Mouse (Mus musculus) olfactory bulb, adult 2 months (tissue): ENCODE measurements around the gene Pde2a. TPM values are rescaled to one million over a fixed set of nuclear protein-coding genes. Genes with fewer than 3 reads are reported as not detected.

ENCODE experiments used
- H3K27ac ChIP-seq: fragments of 200-500 bp; 2 replicates; pipeline ENCODE4 v1.5.1; 2012; ENCODE audit warnings: low read depth, low read length; ENCODE audit not compliant: insufficient read depth
- H3K4me1 ChIP-seq: fragments of 200-500 bp; 2 replicates; pipeline ENCODE4 v1.6.1; 2012; ENCODE audit warnings: low read length; ENCODE audit not compliant: control insufficient read depth, insufficient read depth
- H3K4me3 ChIP-seq: fragments of 200-500 bp; 2 replicates; pipeline ENCODE4 v1.5.1; 2012; ENCODE audit warnings: mild to moderate bottlenecking, low read depth, low read length, moderate library complexity; ENCODE audit not compliant: insufficient read depth
- CTCF ChIP-seq: fragments of 200-500 bp; IDR thresholded peaks from 2 replicates; pipeline ENCODE4 v1.5.1; 2012; ENCODE audit warnings: low read depth, mild to moderate bottlenecking, low read length, moderate library complexity; ENCODE audit not compliant: insufficient read depth
- POLR2A ChIP-seq: fragments of 200-500 bp; IDR thresholded peaks from 2 replicates; pipeline ENCODE4 v1.6.1; 2012; ENCODE audit warnings: mild to moderate bottlenecking, low read depth, low read length, moderate library complexity; ENCODE audit not compliant: insufficient read depth
- WGBS: fragments of 180-500 bp; shearing (Covaris S2); methylation state at CpG from one replicate; pipeline ENCODE4 v1.1.7; 2018; 5-methylcytosine and 5-hydroxymethylcytosine counted together
- polyA plus RNA-seq: library from polyadenylated mRNA; stranded (reverse); fragments of >200 nt; gene quantifications from 2 replicates; pipeline ENCODE4 v1.2.4, GENCODE M21; 2012; ENCODE audit warnings: low replicate concordance; ENCODE audit not compliant: missing spikeins, insufficient read depth, insufficient read length

Gene Pde2a
- polyA plus RNA-seq, 1 experiment: not detected

DNA sequence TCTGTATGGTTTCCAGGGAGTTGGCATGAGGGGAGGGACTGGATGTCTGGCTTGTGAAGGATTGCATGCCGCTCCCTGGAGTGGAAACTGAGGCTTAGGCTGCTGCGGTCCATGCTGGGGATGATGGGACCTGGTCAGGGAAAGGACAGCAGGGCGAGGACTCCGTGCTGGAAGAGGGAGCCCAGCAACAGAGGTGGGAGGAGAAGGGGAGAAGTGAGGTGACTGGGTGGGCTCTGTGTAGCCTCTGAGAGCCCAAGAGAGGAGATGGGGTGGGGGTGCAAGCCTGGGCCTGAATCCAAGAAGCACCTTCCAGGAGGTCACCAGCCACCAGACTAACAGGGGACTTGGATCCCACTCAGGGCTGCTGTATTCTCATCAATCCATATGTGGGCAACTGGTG, 34.8 kb downstream of the Pde2a start:
- Histone ChIP-seq H3K4me3 (peak overlapping the region; percentile 7; the same call in 1 of the 2 replicates), H3K27ac (peak overlapping the region; percentile 52), H3K4me1 (peaks cover 73% of the 10 kb centered on the region)
- no peak for TF ChIP-seq CTCF
- TF ChIP-seq POLR2A: no peak
- 62% methylated on average over 4 of the region's 4 CpGs for WGBS

DNA sequence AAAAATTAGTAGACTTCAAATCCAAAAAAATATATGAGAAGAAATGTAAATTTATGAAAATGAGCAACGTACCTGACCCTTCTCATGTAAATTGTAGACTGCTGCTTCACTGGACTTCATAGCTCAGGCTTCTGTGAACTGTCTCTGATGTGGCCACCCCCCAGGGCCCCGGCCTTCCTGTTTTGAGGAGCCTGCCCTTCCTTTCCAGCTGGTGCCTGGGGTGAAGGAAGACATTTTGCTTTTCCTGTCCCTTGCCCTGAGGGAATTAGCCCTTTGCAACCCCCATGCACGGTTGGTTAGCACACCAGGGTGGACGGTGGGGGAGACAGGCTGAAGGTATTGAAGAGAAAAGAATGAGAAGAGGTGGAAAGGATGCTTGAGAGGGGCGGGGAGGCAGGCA, 35.3 kb downstream of the Pde2a start:
- Histone ChIP-seq H3K4me1 (peaks cover 78% of the 10 kb centered on the region), H3K27ac (no peak overlapping the region), H3K4me3 (no peak overlapping the region)
- no peak for TF ChIP-seq POLR2A
- no peak for TF ChIP-seq CTCF
- WGBS: 71% methylated on average over 5 of the region's 5 CpGs

DNA sequence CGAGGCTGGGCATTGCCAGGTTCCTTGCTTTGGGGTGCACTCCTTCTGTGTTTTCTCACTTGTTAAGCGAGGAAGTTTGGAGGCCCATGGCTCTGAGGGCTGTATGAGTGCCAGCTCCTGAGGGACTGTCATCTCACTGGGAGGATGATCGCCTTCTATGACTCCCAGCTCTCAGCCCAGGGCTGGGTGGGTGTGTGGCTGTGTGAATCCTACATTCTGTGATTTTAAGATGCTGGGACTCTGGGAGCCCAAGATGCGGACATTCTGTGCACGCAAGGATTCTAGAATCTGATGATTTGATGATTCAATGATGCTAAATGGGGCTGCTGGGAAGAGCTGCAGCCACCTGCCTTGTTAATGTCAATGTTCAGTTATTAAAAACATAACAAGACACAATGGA, 35.8 kb downstream of the Pde2a start:
- Histone ChIP-seq H3K4me1 (peaks cover 83% of the 10 kb centered on the region), H3K27ac (0 out of 2 replicates have a peak overlapping the region, but pooled peaks have one; percentile 4), H3K4me3 (no peak overlapping the region)
- WGBS: 56% methylated on average over 5 of the region's 5 CpGs
- no peak for TF ChIP-seq CTCF
- no peak for TF ChIP-seq POLR2A

DNA sequence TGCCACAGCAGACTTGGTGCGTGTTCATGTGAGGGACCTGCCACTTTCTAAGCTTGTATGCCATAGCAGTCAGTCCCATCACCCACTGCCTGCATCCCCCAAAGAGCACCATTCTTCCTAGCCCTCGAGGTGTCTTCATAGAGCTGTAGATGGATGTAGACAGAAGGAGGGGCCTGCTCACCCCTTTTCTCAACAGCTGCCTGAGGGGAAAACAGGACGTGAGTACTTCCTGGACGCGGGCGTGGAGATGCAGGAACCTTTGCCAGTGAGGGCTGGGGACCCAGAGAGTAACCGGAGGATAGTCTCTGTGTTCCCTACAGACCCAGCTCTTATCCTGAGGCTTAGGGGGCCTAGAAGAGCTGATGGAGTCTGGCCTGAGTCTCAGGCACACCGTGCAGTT, 36.3 kb downstream of the Pde2a start:
- WGBS: 66% methylated on average over 8 of the region's 8 CpGs
- TF ChIP-seq CTCF (no peak), POLR2A (no peak)
- Histone ChIP-seq H3K4me1 (peaks cover 88% of the 10 kb centered on the region), H3K27ac (0 out of 2 replicates have a peak overlapping the region, but pooled peaks have one; percentile 4), H3K4me3 (no peak overlapping the region)

DNA sequence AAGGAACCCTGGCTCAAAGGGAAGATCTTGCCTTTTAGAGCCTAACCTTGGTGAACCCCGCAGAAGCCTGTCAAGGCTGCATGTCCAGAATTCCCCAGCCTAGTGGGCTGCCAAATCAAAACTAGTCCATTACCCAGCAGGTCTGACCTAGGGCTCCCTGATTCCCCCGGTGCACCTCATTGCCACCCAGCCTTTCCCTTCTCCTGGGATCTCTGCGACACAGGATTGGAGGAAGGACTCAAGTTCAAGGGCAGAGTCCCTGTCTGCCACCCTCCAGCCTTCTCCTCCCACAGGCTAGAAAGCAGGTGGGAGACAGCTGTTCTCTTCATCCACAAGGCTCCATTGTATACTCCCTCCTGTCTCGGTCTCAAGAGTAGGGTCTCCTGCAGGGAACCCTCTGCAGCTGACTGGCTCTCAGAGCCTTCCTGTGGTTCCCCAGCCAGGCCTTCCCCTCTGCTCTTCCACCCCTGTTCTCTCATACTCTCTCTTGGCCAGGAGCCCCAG, 36.8 kb downstream of the Pde2a start:
- H3K4me3 ChIP-seq: no peak overlapping the region
- no peak overlapping the region for H3K27ac ChIP-seq
- WGBS: 68% methylated on average over 4 of the region's 4 CpGs
- H3K4me1 ChIP-seq: peaks cover 88% of the 10 kb centered on the region
- TF ChIP-seq POLR2A (no peak), CTCF (no peak)

DNA sequence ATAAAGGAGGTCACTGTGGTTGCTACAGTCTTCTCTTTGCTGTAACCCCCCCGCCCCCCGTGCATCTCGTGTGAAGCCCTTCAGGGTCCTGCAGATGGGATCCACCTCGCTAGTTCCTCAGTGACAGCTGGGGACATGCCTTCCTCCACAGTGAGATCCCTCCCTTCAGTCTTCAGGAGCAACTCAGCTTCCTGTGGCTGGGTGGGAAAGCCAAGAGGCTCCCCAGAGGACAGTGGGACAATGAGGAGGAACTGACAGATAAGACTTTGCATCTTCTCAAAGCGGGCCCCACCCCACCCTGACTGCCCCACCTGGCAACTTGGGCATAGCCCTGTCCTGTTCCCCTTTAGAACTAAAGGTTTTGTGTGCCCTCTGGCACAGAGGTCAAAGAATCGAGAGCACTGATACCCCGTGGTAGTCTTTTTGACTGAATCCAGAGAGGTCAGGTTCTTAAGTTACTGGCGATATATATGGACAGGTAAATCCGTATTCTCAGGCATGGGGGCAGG, 37.9 kb downstream of the Pde2a start:
- no peak overlapping the region for H3K27ac ChIP-seq
- TF ChIP-seq POLR2A (no peak), CTCF (no peak)

GRCm38 (mm10) chr7:101459923-101460607, 38.6 kb downstream of the Pde2a start:
- peaks cover 81% of the 10 kb centered on the region for H3K4me1 ChIP-seq
- 74% methylated on average over 10 of the region's 10 CpGs for WGBS
- no peak overlapping the region for H3K4me3 ChIP-seq
- TF ChIP-seq POLR2A (no peak), CTCF (no peak)
- no peak overlapping the region for H3K27ac ChIP-seq

More for the DNA sequence above, 37.9 kb downstream of the Pde2a start:
- WGBS: 83% methylated on average over 9 of the region's 9 CpGs
- H3K4me1 ChIP-seq: peaks cover 82% of the 10 kb centered on the region
- H3K4me3 ChIP-seq: no peak overlapping the region

DNA sequence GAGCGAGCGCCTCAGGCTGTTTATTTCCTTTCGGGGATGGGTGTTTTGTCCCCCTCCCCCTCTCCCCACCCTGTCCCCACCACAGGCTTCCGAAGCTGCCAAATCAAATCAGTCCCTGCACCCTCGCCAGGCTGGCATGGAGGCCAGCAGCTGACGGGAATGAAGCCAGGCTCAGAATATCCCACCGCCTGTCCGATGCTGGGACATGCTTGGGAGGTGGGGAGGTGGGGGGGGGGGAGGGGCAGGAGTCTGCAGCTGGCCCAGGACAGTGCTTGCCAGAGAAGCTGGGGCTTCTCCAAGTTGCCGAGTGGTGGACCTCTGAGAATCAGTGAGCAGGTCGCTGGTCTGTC, 39.1 kb downstream of the Pde2a start:
- TF ChIP-seq CTCF (no peak), POLR2A (no peak)
- Histone ChIP-seq H3K27ac (no peak overlapping the region), H3K4me3 (no peak overlapping the region), H3K4me1 (peaks cover 82% of the 10 kb centered on the region)
- 36% methylated on average over 10 of the region's 10 CpGs for WGBS

DNA sequence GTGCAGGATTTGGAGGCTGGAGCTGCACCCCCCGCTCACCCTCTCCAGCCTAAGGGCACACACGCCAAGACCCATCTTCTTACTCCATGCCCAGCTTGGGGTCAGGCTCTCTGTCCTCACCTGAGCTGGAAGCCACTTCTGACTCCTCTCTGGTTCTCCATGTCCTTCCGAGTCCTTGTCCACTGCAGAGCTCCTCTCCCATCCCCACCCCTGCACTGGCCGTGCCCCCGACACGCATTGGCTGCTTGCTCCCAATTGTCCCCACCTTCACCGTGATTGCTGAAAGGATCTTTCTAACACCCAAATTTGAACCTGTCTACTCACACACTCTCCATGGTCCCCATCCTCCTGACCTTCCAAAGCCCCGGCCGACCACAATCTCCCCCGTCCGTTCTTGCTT, 40.1 kb downstream of the Pde2a start:
- Histone ChIP-seq H3K4me3 (no peak overlapping the region), H3K4me1 (peaks cover 73% of the 10 kb centered on the region), H3K27ac (no peak overlapping the region)
- no peak for TF ChIP-seq CTCF
- TF ChIP-seq POLR2A: no peak
- WGBS: 88% methylated on average over 11 of the region's 11 CpGs
